Mouse (Mus musculus) stomach, postnatal 0 days (tissue): ENCODE measurements around the gene Hexim1.

Experiments
- CTCF ChIP-seq: IDR thresholded peaks from 2 replicates; pipeline ENCODE4 v1.5.1; 2016; ENCODE audit warnings: antibody characterized with exemption, low read depth, mild to moderate bottlenecking, moderate library complexity
- EP300 ChIP-seq: optimal IDR thresholded peaks from 2 replicates; pipeline ENCODE3; 2016; ENCODE audit warnings: antibody characterized with exemption

DNA sequence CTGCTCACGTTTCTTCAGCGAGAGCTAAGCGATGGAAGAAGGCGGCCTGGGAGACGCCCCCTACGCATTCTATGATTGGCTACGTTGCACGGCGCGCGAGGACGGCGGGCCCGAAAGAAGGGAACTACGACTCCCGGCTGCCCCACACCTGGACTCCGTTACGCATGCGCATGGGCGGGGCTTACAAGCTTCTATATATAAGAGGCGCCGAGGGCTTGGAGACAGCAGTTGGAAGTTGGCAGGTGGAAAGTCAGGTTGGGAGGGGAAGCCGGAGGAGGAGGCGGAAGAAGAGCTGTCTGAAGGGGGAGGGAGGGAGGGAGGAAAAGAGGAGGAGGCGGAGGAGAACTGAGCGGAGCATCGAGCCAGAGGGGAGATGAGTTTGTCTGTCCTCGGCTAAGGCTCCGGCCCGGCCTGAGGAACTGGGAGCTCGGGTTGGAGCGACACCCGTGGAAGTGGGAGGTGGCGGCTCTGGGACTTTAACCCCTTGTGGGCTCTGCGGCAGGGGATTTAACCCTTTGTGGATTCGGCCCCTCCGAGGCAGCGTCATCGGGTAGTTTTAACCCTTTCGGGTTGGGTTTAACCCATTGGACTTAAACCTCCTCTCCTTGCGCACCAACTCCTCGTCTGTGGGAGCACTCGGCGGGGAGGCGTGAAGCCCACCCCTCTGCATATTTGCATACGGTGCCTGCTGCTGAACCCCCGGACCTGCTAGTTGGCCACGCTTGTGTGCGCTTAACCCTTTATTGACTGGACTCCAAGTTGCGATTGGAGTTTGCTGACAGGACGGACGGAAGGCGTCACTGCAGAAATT is at the start of gene Hexim1:
- TF ChIP-seq CTCF (no peak; the same call in none of the 2 replicates), EP300 (no peak)
